Mouse (Mus musculus): Measurements from ENCODE around the gene Pdk2. TPM values are rescaled to one million over a fixed set of nuclear protein-coding genes. Genes with fewer than 3 reads are reported as not detected.

Gene Pdk2
- total RNA-seq (2014; fragmentation: Nextera tagmentation) (16.9 and 21.5 TPM in 2 replicates), total RNA-seq (2017) (3.2 and 5.2 TPM in 2 replicates)

GRCm38 (mm10) chr11:95041139-95041609, at the start of gene Pdk2:
Gene Pdk2, minus strand, starts transcription at chr11:95041354.
- ATAC-seq (replicated peaks; ENCODE audit: low FRiP score, low TSS enrichment, poor library complexity, severe bottlenecking), result peak; percentile 95

DNA sequence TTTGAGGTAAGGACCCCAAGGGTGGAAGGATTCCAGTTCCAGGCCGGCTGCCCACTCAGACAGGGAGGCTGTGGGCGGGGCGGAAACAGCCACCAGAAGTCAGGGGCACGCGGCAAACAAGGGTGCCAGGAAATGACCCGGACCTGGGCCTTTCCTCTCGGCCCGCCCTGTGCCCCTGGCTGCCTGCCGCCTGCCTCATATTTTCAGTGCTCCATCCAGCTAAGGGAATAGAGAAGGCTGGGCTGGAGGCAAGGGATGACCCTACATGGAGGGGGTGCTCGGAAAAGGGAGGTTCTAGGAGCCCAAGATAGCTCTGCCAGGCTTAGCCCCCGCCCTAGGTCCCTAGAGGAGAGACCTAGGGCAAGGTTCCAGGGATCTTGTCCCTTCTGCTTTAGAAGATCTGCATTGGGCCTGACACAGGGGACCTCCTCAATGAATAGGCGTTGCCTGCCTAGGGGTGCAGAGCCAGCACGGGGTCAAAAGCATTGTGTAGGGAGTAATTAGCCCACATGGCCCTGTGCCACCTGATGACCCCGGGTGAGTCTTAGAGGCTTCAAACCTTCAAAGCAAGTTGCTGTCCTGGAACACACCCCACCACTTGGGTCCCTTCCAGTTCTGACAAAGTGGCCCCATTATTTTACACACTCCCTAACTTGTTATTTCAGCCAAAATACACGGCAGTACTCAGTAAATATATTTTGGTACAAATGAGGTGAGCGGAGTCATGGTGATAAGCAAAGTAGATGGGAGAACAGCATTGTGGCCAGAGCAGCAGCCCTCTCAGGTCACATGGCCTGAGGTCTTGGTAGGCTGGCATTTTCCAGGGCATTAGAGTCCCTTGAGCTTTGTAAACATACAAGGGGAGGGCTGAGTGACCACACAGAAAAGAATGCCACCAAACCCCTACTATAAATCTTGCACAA, 48.0 kb upstream of the Pdk2 start:
- ATAC-seq (replicated peaks; ENCODE audit: low FRiP score, low TSS enrichment, poor library complexity, severe bottlenecking), result no peak

DNA sequence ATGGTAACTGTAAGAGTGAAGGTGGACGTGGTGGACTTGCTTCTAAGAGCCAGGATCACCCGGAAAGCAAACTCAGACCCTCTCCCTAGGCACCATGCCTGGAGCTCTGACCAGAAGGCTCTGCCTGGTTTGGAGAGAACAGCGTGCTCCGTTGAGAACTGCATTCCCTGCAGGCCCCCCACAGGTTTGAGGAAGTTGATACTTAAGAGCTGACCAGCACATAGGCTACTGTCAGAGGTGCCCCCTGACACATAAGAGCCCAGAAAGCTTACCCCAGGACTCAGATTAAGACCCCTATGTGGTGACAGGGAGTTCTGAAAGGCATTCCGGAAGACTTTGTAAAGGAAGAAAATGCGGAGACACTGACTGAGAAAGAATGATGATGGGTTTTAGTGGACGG, 47.1 kb upstream of the Pdk2 start:
- no peak for ATAC-seq (replicated peaks; ENCODE audit: low FRiP score, low TSS enrichment, poor library complexity, severe bottlenecking)

DNA sequence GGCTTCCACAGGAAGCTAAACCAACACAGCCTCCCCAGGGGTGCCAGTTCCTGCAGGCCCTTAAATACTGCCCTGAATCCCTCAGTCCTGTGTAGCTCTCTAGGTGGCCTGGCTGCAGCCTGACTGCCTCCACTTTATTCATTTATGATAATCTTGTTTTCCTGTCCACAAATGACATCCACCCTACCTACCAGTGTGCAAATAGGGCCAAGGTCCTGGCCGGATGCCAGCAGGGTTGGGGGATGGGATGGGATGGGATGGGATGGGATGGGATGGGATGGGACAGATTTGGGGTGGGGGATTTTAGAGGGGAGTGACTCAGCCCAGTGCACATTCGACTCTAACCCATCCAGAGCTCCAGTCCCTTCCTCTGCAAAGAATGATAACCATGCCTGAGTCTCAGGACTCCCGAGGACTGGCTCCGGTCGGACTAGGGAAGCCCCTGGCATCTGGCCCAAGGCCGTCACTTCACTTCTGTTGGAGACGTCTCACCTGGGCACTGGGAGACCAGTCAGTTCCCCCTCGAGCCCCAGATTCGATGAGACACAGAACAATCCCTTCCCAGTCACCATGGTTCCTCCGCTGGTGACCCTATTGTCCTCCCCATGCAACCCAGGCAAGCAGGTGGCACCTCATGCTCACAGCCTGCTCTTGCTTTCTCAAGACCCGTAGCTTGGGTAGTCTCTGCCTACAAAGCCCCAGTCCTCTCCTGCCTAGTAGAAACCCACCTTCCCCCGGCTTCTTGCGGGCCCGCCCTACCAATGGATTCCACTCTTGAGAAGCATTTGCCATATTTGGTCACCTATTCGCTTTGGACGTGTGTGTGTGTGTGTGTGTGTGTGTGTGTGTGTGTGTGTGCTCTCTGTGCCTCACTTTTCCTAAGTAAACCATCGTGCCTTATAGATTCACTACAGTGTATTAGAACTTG, 46.4 kb upstream of the Pdk2 start:
- no peak for ATAC-seq (replicated peaks; ENCODE audit: low FRiP score, low TSS enrichment, poor library complexity, severe bottlenecking)

- ATAC-seq (replicated peaks; ENCODE audit: low FRiP score, low TSS enrichment, poor library complexity, severe bottlenecking), result no peak
Measured at GRCm38 (mm10) chr11:95086229-95086628, 45.1 kb upstream of the Pdk2 start.

- no peak for ATAC-seq (replicated peaks; ENCODE audit: low FRiP score, low TSS enrichment, poor library complexity, severe bottlenecking)
Measured at GRCm38 (mm10) chr11:95085710-95086109, 44.6 kb upstream of the Pdk2 start.

- ATAC-seq (replicated peaks; ENCODE audit: low FRiP score, low TSS enrichment, poor library complexity, severe bottlenecking), result no peak
Measured at GRCm38 (mm10) chr11:95084811-95085382, 43.7 kb upstream of the Pdk2 start.

DNA sequence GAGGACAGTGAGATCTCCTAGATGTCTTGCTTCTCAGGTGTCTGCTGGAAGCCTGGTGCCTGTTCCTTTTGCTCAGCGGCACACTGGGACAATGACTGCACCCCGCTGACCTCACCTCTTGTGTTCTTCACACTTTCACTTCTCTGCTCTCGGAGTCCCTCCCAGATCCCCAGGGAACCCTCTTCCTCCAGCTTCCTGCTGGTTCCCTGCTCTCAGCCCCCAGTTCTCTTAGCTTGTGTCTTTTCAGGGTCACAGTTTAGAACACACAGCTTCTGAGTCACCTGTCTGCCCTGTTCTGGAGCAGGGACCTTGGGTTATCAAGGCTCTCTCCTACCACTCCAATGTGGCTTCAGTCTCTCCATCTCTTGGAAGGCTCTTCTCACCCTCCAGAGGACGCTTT, 43.0 kb upstream of the Pdk2 start:
- no peak for ATAC-seq (replicated peaks; ENCODE audit: low FRiP score, low TSS enrichment, poor library complexity, severe bottlenecking)

- no peak for ATAC-seq (replicated peaks; ENCODE audit: low FRiP score, low TSS enrichment, poor library complexity, severe bottlenecking)
Measured at GRCm38 (mm10) chr11:95082896-95083295, 41.7 kb upstream of the Pdk2 start.

DNA sequence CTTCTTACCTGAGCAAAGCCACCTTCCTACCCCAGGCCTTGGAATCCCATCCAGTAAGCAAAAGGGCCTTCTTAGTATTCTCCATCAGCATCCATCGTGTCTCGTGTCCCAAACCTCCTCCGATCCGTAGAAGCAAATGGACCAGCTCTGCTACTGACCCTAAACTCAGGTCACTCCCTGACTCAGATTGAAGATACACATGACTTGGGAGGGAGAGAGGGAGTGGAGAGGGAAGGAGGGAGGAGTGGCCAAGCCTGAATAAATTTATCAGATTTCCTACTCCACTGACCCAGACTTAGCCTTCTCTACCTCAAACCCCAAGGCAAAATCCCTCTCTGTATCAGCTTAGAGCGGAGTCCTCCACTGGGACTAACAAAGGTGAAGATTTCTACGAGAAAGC, 39.6 kb upstream of the Pdk2 start:
- no peak for ATAC-seq (replicated peaks; ENCODE audit: low FRiP score, low TSS enrichment, poor library complexity, severe bottlenecking)

DNA sequence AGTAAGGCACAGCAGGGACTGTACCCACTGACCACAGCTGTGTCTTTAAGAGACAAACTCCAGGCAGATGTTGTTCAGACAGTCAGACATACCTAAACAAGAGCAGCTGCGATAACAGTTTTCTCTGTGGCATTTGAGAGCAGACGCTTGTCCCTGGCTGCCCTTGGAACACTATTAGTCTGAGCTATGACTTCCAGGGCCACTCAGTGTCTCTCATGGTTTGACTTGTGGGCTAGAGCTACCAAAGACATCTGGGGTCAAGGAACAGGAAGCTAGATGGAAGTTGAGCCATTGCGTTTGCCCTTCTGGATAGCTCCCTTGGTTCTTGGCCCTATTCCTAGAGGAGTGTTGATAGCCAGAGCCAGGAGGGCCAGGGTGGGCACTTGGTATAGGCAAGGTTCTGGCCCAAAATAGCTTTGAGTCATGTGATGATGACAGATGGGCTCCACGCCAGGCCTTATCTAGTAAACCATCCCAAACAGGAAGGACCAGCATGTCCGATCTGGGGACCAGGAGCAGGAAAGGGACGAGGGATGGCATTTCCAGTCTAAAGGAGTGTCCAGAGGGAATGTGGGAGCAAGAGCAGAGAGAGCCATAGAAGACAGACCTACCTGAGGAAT, 38.2 kb upstream of the Pdk2 start:
- no peak for ATAC-seq (replicated peaks; ENCODE audit: low FRiP score, low TSS enrichment, poor library complexity, severe bottlenecking)

DNA sequence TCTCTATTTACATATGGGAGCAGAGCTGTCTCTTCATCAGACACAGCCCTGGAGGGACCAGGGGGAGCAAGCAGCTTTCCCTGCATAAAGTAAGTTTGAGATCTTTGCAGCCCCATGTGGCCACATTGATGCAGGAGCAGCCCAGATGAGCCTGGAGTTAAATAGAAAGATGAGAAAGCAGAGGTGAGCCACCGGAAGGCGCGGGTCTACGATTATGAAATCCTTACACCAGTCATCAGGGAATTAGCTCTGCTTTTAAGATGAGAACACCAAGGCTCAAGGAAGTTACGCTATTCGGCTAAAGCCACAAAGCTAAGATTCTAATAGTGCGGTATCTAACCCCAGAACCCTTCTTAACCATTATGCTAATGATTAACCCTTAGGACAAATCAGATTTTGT, 36.8 kb upstream of the Pdk2 start:
- ATAC-seq (replicated peaks; ENCODE audit: low FRiP score, low TSS enrichment, poor library complexity, severe bottlenecking), result no peak

DNA sequence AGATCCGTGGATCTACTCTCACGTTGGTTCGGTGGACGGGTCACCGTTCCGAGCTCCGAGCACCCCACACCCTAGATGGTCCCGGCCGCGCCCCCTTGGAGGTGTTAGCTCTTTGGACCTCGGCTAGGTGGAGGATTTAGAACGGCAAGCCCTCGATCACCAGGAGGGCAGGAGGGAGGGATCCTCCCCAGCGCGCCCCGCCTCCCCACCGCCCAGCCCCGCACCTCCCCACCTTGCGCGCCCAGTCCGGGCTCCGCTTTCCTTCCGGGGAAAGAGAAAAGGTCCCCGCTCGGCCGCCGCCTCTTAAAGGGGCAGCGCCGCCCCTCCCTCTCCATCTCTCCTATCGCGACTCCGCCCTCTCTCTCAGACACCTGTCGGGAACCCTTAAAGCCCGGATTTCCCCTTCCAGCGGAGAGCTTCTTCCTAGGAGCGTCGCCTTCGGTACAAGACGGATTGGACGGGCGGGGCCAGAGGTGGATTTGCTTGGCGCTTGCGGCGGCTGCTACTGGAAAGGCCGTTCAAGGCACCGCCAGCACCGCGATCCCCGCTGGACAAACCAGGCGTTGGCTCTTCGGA, 35.5 kb upstream of the Pdk2 start, which contains the start of gene Itga3:
Itga3 (minus strand) TSS at position 266 of the 576 bp plus-strand sequence.
- peak; percentile 34 for ATAC-seq (replicated peaks; ENCODE audit: low FRiP score, low TSS enrichment, poor library complexity, severe bottlenecking)

DNA sequence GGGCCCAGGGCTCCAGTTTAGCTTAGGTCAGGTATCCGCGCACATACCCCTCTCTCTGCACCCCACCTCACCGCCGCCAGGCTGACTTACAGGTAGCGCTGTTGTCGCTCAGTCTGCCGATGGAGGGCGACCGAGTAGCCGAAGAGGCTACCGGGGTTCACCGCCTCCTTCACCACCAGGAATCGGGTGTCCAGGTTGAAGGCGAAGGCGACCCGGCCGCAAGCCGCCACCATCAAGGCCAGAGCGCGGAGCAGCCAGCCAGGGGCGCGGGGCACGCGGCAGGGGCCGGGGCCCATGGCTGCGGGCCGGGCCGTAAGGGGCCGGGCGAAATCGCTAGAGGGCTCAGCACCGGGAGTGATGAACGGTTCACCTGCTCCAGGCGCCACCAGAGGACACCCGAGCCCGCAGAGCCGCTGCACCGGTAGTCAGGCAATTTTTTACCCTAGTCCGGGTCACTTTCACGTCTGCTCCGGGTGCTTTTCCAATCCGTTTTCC, 34.9 kb upstream of the Pdk2 start:
- no peak; the same call in 1 of the 2 replicates for ATAC-seq (replicated peaks; ENCODE audit: low FRiP score, low TSS enrichment, poor library complexity, severe bottlenecking)

DNA sequence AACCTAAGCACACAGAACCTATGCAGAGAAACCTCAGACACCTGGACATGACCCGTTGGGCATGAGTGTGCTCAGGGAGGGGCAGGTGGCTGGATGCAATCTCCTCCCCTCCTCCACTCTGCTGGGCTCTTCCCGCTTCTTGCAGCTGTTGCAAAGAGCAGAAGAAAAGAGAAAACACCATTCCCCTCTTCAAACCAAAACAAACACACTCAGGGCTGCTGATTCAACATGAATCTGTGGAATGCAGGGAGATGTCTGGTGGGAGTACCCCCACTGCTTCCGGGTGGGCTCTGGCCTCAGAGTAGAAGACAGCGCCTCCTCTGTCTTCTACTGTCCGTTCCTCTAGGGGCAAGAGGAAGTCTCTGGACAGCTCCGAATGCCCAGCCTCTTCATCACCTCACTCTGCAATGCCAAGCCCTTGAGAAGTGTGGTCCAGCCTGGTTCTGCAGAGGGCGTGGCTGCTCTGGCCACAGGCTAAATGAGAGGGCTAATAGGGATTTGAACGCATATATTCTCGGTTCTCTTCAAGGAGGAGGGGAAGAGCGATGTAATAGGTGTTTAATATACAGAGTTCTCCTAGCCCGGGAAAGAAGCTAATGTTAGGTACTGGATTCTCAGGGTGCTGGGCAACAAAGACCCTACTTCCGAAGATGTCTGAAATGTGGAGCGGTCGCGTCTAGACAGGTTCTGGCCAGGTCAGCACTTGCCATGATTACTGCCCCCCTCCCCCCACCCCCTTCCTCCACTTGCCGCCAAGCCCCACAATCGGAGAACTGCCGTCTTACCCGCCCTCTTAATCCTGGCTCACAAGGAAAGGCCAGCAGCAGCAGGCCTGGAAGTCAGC, 34.3 kb upstream of the Pdk2 start:
- no peak for ATAC-seq (replicated peaks; ENCODE audit: low FRiP score, low TSS enrichment, poor library complexity, severe bottlenecking)

GRCm38 (mm10) chr11:95074694-95075093, 33.5 kb upstream of the Pdk2 start:
- ATAC-seq (replicated peaks; ENCODE audit: low FRiP score, low TSS enrichment, poor library complexity, severe bottlenecking), result no peak

- ATAC-seq (replicated peaks; ENCODE audit: low FRiP score, low TSS enrichment, poor library complexity, severe bottlenecking), result no peak
Measured at GRCm38 (mm10) chr11:95073835-95074234, 32.7 kb upstream of the Pdk2 start.

- ATAC-seq (replicated peaks; ENCODE audit: low FRiP score, low TSS enrichment, poor library complexity, severe bottlenecking), result no peak
Measured at GRCm38 (mm10) chr11:95072804-95073203, 31.6 kb upstream of the Pdk2 start.
